Mouse (Mus musculus): ENCODE results near the gene Ipcef1.
A peak's percentile ranks its signal among the peaks of the same experiment; 100 is the strongest.

The Ipcef1 gene

DNA sequence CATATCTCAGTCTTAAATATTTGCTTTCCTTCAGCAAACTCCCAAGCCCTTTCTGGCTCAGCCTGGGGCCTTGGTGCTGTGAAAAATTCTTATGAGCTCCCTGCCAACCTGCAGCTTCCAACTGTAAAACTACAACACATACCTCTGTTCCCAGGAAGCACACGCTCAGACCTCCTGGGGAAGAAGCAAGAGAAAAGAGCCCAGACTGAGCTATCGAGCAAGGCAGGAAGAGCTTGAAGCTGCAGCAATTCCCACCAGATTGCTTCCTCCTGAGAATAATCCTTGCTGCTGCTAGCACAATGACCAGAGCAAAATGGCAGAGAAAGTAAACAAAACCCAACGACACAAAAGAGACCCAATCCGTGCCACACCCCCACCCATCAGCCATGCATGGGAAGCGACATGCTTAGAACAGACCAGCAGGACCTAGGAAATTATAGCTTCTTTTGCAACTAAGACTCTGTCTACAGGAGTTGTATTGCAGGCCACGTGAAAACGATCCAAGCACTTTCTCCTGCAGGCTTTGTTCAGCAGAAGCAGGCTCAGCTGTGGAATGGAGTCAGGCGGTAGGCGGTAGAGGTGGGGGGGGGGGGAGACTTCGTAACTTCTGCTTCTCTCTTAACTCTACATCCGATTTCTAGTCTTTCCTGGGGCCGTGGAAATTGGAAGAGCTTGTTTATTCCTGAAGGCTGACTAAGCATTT is at the start of gene Ipcef1:
Gene Ipcef1, minus strand, starts transcription at position 164 of the 703 bp plus-strand sequence.
- no peak for DNase-seq (ENCODE audit: low spot score in 2 of 2)

DNA sequence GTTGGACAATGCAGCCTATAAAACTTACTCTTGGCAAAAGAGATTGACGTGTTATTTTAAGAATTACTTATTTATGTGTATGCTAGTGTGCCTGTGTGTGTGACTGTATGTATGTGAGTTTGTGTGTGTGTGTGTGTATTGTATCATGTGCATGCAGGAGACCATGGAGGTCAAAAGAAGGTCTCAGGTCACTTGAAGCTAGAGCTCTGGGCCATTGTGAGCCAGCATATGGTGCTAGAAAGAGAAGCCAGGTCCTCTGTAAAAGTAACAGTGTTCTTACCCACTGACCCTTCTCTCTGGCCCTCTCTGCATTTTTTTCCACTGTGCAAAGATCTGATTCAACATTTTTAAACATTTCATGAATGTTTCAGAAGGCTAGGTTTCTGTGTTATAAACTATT is 25.7 kb upstream of the Ipcef1 start:
- no peak for DNase-seq (ENCODE audit: low spot score in 2 of 2)

DNA sequence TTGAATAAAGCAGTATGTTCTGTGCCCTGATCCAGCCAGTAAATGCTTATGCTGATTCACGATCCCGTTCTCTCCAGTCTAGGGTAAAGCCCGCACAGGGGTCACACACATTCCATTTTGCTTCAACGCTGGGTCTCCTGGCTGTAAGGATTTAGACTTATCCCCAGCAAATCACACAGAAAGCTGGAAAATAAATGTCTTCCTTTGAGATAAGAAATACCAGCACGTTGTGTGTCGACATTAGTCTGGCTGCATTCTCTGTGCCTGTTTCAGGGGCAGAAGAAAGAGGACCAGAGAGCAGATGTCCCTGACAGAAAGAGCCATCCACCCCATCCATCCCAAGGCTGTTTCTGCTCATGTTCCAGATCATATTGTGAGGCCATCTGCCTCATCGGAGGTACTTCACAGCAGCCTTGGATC is 25.1 kb upstream of the Ipcef1 start:
- DNase-seq (ENCODE audit: low spot score in 2 of 2) = no peak

DNA sequence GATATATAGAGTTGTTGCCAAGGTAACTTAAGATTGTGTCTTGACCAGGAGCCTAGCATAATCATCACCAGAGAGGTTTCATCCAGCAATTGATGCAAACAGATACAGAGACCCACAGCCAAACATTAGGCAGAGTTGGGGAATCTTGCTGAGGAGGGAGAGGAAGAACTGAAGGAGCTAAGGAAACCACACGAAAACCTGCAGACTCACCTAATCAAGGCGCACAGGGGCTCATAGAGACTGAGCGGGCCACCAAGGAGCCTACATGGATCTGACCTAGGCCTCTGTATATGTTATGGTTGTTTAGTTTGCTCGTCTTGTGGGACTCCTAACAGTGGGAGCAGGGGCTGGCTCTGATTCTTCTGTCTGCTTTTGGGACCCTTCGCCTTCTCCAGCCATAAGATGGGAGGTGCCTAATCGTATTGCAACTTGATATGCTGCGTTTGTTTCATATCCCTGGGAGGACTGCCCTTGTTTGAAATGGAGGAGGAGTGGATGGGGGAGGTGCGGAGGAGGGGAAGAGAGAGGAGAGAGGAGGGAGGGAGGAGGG is 24.5 kb upstream of the Ipcef1 start:
- DNase-seq (ENCODE audit: low spot score in 2 of 2) = no peak

DNA sequence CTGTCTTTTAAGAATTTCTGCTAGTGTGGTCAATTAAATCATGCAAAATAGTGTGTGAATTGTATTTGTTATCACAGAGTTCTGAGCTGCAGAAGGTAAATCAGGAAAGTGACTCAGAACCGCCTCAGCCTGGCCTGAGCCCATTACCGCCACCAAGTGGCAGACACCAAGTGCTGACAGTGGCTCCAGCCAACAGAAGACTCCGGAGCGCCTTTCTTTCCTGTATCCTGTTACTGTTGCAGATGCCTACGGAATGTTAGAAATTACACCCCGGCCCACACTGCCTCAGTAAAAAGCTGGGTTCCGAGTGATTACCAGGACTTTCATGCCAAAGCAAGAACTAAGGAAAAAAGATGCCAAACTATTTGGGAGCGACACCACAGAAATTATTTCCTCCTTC is 23.9 kb upstream of the Ipcef1 start:
- peak; percentile 37 to 75 for DNase-seq (ENCODE audit: low spot score in 2 of 2)

DNA sequence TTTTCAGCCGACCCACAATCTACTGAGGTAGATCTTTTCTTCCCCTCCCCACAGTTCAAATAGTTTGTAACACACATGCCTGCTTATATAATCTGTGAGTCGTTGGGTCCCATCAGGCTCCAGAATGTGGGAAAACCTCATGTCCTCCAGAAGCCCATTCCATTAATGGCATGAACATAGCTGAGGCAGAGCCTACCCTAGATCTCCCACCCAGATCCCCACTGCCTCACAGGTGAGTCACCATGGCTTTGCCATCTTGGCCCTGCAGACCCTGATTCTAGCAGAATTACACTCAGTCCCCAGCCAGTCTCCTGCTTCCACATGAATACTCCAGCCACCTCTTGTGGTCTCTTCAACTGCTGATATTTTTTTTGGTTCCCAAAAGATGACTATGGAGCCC is 23.4 kb upstream of the Ipcef1 start:
- no peak for DNase-seq (ENCODE audit: low spot score in 2 of 2)

DNA sequence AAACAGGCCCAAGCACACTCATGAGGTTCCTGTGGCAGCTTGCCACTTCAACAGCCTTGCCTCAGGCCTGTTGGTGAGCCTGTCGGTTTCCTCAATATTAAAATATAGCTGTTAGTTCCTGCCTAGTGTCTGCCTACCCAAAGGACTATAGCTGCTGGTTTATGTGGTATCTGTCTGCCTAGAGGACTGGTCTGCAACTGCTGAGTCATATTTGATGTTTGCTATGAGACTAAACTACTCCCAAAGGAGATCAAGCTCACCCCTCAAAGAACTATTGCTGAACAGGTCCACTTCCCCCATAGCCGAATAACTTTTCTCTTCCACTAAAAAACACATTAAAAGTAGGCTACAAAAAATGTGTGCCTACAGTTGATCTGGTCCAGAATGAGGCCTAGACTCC is 22.0 kb upstream of the Ipcef1 start:
- DNase-seq (ENCODE audit: low spot score in 2 of 2) = no peak

DNA sequence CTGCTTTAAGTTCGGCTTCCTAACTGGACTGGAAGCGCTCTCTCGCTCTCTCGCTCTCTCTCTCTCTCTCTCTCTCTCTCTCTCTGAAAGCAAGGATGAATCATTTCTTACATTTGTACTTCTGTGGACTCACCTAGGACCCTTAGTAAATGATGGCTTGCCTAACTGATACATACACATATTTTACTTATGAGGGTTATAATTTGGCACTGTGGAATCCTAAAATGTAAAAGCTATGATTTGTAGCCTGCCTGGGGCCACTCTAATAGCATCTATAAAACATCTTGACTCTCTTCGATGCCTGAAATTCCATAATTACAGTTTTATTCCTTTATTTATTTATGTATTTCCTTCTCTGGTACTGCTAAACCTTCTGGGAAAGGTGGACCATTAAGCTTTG is 18.6 kb upstream of the Ipcef1 start:
- DNase-seq (ENCODE audit: low spot score in 2 of 2) = no peak

DNA sequence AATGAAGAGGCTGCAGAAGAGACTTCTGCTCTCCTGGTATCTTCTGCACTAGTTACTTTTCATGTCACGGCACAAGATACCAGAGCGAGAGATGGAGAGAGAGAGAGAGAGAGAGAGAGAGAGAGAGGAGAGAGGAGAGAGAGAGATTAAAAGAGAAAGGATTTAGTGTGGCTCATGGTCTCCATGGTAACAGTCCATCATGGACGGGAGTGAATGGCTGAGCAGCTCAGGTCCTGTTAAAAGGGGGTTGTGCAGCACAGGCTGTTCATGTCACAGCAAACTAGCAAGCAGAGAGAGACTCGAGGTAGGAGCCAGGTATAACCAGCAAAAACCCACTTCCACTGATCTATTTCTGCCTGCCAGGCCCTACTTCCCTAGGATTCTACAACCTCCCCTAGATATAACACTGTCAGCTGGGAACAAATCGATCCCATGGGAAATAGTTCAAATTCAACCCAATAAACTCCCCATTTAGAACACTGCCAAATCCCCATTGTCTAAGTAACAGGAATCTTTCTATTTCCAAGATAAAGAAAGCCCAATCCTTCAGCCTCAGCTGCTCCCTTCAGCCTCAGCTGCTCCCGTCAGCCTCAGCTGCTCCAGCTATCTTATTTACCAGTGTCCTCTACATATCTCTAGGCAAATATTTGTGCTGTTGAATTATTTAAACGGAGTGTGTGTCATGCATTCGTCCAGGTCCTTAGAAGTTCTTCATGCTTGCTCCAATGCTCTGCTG is 18.0 kb upstream of the Ipcef1 start:
- no peak for DNase-seq (ENCODE audit: low spot score in 2 of 2)

DNA sequence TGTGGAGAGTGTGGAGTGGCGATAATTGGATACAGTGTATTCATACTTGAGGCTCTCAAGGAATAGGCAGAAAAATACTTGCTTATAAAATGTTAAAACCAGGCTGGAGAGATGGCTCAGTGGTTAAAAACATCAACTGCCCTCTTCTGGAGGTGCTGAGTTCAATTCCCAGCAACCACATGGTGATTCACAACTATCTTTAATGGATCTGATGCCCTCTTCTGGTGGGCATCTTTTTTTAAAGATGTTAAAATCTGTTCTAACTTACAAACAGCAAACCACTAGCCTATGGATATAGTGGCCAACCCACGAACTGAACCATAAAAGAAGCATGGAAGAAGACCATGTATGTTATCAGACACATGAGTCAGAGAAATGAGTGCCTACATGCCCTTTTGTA is 16.8 kb upstream of the Ipcef1 start:
- DNase-seq (ENCODE audit: low spot score in 2 of 2) = no peak

DNA sequence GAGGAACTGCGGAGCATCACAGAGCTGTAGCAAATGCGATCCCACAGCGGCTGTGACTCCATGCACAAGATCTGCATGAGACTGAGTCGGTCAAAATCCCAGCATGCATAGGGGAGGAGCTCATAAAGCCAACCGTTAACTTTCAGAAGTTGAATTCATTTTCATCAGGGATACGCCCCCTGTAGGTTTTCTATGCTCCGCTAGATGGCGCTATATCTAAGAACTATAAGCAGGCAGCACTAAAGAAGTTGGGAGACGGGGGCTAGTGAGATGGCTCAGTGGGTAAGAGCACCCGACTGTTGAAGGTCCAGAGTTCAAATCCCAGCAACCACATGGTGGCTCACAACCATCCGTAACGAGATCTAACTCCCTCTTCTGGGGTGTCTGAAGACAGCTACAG is 16.3 kb upstream of the Ipcef1 start:
- DNase-seq (ENCODE audit: low spot score in 2 of 2) = no peak

DNA sequence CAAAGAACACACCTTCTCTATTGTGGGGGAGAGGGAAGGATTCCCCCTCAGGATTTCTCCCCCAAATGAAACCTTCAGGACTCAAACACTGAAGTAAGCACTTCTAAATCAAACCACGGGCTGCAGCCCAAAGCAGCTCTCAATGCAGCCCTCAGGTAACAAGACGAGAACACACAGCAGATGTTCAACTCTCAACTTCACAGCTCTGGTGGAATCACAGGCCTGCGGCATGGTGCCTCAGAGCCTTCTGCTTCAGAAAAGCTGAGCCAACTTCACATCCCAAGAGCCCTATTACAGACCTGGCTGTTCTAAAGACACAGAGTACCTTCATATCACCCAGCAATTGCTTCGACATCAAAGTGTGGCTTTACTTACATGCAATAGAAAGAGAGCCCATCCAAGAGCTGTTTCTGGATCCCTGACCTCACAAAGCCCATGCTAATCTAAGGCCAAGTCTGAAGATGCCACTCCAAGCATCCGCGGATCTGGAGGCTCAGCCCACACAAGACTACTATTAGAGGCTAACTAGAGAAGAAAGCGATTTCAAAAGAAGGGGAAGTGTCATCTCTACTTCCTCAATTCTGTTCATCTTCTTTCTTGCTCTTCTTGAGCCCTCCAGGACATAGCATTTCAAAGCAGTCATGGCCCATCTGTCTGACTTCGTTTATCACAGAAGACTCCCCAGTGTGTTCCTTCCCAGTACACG is 11.6 kb upstream of the Ipcef1 start:
- DNase-seq (ENCODE audit: low spot score in 2 of 2) = no peak

DNA sequence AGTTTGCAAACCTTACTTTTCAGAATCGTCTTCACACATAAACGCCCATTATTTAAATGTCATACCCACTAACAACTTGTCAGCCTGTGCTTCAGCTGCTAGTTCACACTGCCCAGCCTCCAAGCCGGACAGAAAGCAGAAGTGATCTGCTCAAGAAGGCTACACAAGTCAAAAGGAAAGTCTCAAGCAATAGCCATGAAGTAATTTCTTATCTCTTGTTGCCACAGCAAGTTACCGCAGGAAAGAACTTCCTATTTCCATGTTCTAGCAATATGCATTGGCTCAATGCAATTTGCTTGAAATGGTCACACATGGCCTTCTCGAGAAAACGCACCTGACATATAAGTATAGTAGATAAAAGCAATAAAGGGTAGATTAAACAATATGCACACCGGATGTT is 10.7 kb upstream of the Ipcef1 start:
- DNase-seq (ENCODE audit: low spot score in 2 of 2) = peak in 1 of 2 experiments; percentile 35

DNA sequence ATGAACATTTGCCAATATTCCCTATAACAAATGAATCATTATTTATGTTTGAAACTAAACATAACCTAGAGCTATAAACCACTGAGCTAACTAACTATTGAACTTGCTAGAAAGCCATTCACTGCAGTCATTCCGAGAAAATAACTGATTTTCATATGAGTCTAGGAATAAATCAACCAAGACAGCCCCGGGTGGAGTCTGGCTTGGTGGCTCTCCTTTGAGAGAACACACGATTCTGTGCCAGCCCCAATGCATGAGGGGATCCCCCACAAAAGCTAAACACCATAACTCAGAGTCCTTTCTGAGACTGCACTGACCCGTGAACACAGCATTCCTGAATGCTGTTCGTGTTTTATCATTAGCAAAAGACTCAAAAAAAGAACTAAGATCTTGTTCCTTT is 8.0 kb upstream of the Ipcef1 start:
- DNase-seq (ENCODE audit: low spot score in 2 of 2) = no peak

DNA sequence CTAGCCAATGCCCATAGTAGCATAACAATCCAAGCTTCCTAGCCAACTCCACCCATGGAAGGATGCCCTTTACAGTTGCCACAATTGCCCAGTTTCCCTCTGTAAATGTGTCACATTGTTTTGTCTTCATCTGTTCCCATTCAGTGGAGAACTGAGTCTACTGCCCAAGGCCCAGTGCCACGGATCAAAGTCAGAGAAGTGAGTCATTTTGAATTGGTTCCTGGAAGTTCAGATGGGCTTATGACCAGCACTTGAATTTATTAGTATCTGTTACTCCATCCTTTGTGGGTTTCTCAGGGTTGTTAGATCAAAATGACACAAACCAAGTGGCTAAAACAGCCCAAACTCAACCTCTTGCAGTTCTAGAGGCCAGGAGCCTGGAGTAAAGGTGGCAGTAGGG is 5.3 kb upstream of the Ipcef1 start:
- no peak for DNase-seq (ENCODE audit: low spot score in 2 of 2)

DNA sequence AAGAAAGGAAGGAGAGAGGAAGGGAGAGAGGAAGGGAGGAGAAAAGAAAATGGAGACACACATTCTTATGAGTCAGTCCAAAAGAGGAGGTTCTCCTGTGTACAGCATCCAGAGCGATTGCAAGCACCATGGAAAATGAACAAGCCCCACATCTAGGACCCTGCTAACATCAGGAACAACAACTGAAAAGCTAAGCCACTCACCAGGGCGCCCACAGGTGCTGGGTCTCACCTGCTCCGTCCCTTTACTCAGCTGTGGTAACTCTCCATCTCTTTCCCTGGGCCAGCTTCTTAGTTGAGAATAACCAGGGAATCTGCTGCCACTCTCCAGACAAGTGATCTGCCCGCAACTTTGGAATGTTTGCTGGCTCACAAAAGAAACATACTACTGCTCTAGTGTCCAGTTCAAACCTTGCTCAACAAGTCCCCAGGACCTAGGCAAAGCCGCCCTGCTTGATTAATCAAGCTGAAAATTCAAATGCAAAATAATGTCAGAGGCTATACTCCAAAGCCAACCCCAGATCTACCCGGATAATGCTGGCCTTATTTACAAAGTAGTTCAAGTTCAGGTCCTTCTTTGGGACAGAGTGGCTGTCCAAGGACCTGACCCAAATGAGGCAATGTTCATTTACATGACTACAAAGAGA is 2.4 kb upstream of the Ipcef1 start:
- no peak for DNase-seq (ENCODE audit: low spot score in 2 of 2)

DNA sequence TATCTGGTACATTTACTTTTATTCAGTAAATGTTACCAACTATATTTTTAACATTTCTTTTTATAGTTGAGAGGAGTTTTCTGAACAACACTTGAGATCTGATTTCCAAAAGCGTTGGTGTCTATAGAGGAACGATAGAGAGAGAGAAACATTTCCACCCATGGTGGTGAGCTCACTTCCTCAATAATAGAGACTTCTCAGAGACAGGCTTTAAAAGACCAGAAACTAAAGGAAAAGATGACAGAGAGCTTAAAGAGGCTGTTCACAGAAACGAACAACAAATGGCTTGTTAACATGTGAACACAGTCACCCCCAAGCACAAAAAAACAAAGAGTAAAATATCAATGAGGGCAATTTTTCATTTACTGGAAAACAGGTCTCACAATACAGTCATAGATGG is 2.4 kb downstream of the Ipcef1 start:
- no peak for DNase-seq (ENCODE audit: low spot score in 2 of 2)

DNA sequence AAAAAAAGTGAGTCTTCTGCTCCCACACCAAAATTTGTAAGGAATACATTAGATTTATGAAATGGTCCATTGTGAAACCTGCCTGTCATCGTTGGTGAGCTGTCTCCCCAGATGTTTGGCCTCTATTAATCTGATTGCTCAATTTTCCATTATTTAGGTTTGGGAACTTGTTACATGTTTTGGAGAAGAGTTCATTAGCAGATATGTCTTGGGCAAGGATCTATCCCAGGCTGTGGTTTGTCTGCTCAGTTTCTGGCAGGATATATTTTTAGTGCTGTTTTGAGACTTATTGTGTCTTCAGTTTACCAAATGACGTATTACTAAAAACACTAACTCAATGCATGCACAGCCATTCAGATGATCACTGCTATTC is 4.4 kb downstream of the Ipcef1 start:
- DNase-seq (ENCODE audit: low spot score in 2 of 2) = no peak

DNA sequence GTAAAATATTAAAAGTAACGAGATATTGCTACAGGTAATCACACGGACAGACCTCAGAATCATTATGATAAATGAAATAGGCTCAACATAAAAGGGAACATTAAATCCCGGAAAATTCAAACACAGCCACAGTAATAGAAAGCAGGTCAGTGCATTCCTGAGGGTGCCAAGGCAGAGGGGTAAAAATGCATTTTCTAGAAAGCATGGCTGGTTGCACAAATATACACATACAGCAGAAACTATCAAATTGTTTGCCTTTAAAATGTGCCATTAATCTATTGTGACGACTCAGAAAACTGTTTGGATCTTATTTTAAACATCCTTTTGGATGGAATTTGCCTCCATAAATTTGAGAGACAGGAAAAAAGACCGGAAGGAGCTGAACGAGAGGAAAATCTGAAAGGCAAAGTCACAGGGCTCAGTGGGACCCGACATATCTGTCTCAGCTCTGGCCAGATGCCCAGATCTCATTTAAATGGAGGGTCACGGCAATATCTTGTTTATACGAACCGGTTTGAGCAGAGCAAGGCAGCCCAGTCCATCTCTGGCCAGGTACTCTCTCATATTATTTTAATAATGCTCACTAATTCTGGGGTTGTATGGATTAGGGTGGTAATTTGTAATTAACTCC is 4.9 kb downstream of the Ipcef1 start:
- no peak for DNase-seq (ENCODE audit: low spot score in 2 of 2)

DNA sequence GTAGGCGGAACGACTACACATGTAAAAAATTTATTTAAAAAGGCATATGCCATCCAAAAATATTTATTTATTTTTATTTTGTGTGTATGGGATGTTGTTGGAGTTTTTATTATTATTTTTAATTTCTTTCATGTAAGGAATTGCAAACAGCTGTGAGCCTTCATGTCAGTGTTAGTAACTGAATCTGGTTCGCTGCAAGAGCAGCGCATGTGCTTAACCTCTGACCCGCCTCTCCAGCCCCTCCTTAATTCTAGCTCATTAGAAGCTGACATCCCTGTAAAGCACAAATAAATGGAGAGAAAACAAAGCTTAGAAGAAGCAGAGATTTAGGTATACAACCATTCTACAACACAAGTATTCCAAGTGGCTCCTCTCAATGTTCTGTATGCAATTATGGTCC is 8.4 kb downstream of the Ipcef1 start:
- no peak for DNase-seq (ENCODE audit: low spot score in 2 of 2)

DNA sequence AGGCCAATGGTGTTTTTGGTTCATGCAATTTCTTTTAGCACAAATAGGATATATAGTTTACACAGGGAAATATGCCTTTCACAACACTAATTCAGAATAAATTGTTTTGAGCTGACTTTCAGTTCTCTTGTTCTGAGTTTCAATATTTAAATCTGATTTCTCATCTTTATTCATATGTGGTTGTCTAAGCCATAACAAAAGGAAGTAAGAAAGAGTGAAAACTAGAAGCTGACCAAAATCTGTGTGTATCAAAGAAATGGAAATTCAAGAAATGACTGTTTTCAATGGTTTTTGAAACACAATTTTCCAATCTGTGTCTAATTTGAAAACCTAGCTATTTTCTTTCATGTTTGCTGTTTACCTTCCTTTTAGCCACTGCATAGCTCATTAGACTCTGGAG is 11.2 kb downstream of the Ipcef1 start:
- DNase-seq (ENCODE audit: low spot score in 2 of 2) = no peak

DNA sequence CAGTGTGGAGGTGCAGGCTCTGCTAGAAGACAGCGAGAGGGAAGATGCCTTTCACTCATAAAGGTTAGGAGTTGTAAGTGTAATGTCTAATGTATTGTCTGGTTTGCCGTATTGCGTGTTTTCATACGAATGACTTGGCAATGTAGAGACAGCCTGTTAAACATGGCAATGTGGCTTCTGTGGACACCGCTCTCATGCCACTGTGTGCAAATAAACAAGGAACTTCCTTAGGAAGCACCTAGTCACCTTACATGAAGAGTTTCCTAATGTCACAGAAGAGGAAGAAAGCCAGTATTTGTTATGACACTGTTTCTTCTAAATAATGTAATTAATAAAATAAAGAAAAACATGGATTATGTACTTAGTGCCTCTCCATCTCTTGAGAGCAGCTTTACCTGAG is 15.1 kb downstream of the Ipcef1 start:
- DNase-seq (ENCODE audit: low spot score in 2 of 2) = no peak

Data from spleen, postnatal 4 days (tissue).